Mouse (Mus musculus): ENCODE data around the gene Rel. TPM values are rescaled to one million over a fixed set of nuclear protein-coding genes. Genes with fewer than 3 reads are reported as not detected.

Gene Rel
- polyA plus RNA-seq, 1 experiment, result 1.5 TPM

GRCm38 (mm10) chr11:23725850-23726249, 44.9 kb downstream of the Rel start:
- no peak for TF ChIP-seq CTCF (IDR thresholded peaks at IDR 0.05; ENCODE audit: borderline replicate concordance, insufficient read depth, low read depth, low read length)
- no peak for TF ChIP-seq POLR2A (IDR thresholded peaks at IDR 0.05; ENCODE audit: borderline replicate concordance, insufficient read depth, low read length)
- H3K4me3 ChIP-seq (replicated peaks; ENCODE audit: insufficient read depth, low read depth, low read length), result no peak overlapping the region
- H3K27ac ChIP-seq (ENCODE audit: insufficient read depth, low read length), result no peak overlapping the region
- H3K27me3 ChIP-seq (ENCODE audit: control insufficient read depth, insufficient read depth, low read length), result no peaks in the 10 kb centered on the region
- H3K4me1 ChIP-seq (ENCODE audit: control insufficient read depth, insufficient read depth, low read length), result no peaks in the 10 kb centered on the region
- DNase-seq, result no peak
- WGBS, result 94% methylated on average over 2 of the region's 2 CpGs

- Histone ChIP-seq H3K27ac (ENCODE audit: insufficient read depth, low read length) (no peak overlapping the region), H3K4me1 (ENCODE audit: control insufficient read depth, insufficient read depth, low read length) (no peaks in the 10 kb centered on the region), H3K27me3 (ENCODE audit: control insufficient read depth, insufficient read depth, low read length) (no peaks in the 10 kb centered on the region), H3K4me3 (replicated peaks; ENCODE audit: insufficient read depth, low read depth, low read length) (no peak overlapping the region)
- WGBS, result 22% methylated on average over 2 of the region's 2 CpGs
- TF ChIP-seq POLR2A (IDR thresholded peaks at IDR 0.05; ENCODE audit: borderline replicate concordance, insufficient read depth, low read length), result no peak
- TF ChIP-seq CTCF (IDR thresholded peaks at IDR 0.05; ENCODE audit: borderline replicate concordance, insufficient read depth, low read depth, low read length), result no peak
- DNase-seq, result no peak
Measured at GRCm38 (mm10) chr11:23722326-23722725, 48.4 kb downstream of the Rel start.

DNA sequence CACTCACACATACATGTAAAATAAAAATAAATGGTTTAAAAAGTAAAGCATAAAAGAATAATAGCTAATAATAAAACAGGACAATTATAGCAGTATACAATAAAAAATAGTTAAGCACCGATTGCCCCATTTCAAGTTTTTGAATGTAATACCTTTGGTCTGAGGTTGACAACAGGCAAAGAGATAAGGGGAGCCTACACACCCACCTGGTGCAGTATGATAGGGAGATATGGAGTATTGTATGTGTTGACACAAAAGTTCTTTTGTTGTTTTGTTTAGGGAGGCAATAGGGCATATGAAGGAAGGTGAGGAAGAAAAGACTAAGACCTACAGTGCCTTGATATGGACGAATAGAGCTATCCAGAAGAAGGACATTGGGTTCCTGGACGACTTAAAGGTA, 50.9 kb downstream of the Rel start:
- Histone ChIP-seq H3K4me1 (ENCODE audit: control insufficient read depth, insufficient read depth, low read length) (no peaks in the 10 kb centered on the region), H3K27me3 (ENCODE audit: control insufficient read depth, insufficient read depth, low read length) (no peaks in the 10 kb centered on the region), H3K27ac (ENCODE audit: insufficient read depth, low read length) (no peak overlapping the region), H3K4me3 (replicated peaks; ENCODE audit: insufficient read depth, low read depth, low read length) (no peak overlapping the region)
- DNase-seq, result no peak
- TF ChIP-seq POLR2A (IDR thresholded peaks at IDR 0.05; ENCODE audit: borderline replicate concordance, insufficient read depth, low read length), result no peak
- TF ChIP-seq CTCF (IDR thresholded peaks at IDR 0.05; ENCODE audit: borderline replicate concordance, insufficient read depth, low read depth, low read length), result no peak
- 90% methylated on average over 3 of the region's 3 CpGs for WGBS

DNA sequence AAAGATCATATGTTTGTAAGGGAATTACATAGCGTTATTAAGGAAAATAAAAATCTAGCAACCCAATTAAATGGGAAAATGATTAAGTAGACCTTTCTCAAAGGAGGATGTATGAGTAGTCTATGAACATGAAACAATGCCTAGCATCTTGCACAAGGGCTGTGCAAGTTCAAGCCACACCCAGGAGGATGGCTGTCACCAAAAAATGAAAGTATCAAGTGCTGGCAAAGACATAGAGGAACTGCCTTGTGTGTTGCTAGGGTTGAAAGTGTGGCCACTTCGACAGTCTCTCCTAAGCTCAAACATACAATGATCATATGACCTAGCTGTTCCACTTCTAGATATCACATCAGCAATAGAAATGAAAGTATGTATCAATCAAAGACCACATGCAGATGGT, 51.9 kb downstream of the Rel start:
- no peaks in the 10 kb centered on the region for H3K4me1 ChIP-seq (ENCODE audit: control insufficient read depth, insufficient read depth, low read length)
- TF ChIP-seq POLR2A (IDR thresholded peaks at IDR 0.05; ENCODE audit: borderline replicate concordance, insufficient read depth, low read length) (no peak), CTCF (IDR thresholded peaks at IDR 0.05; ENCODE audit: borderline replicate concordance, insufficient read depth, low read depth, low read length) (no peak)
- no peak overlapping the region for H3K4me3 ChIP-seq (replicated peaks; ENCODE audit: insufficient read depth, low read depth, low read length)
- no peaks in the 10 kb centered on the region for H3K27me3 ChIP-seq (ENCODE audit: control insufficient read depth, insufficient read depth, low read length)
- WGBS, result 94% methylated on average over 2 of the region's 2 CpGs
- no peak for DNase-seq
- no peak overlapping the region for H3K27ac ChIP-seq (ENCODE audit: insufficient read depth, low read length)

DNA sequence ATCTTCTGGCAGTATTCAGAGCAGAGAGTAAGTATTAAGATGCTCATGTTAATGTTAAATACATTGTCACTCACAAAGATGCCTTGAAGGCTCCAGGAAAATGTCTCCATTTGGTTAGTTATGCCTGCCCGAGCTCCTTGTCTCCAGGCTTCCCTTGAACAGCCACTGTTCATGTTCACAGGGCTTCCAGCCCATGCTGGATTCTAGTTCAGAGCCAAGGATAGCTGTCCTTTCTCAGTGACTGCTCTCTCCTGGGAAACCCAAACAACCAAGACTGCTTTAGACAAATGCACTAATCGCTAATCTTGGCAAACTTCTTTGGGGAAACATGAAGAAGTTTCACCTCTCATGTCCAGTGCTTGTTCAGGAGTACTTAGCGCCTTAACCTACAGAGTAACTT, 58.5 kb downstream of the Rel start:
- TF ChIP-seq CTCF (IDR thresholded peaks at IDR 0.05; ENCODE audit: borderline replicate concordance, insufficient read depth, low read depth, low read length), result no peak
- TF ChIP-seq POLR2A (IDR thresholded peaks at IDR 0.05; ENCODE audit: borderline replicate concordance, insufficient read depth, low read length), result no peak
- Histone ChIP-seq H3K27ac (ENCODE audit: insufficient read depth, low read length) (no peak overlapping the region), H3K27me3 (ENCODE audit: control insufficient read depth, insufficient read depth, low read length) (no peaks in the 10 kb centered on the region), H3K4me3 (replicated peaks; ENCODE audit: insufficient read depth, low read depth, low read length) (no peak overlapping the region), H3K4me1 (ENCODE audit: control insufficient read depth, insufficient read depth, low read length) (no peaks in the 10 kb centered on the region)
- no peak for DNase-seq
- 73% methylated on average over 3 of the region's 3 CpGs for WGBS

- Histone ChIP-seq H3K27me3 (ENCODE audit: control insufficient read depth, insufficient read depth, low read length) (no peaks in the 10 kb centered on the region), H3K4me3 (replicated peaks; ENCODE audit: insufficient read depth, low read depth, low read length) (no peak overlapping the region), H3K27ac (ENCODE audit: insufficient read depth, low read length) (no peak overlapping the region), H3K4me1 (ENCODE audit: control insufficient read depth, insufficient read depth, low read length) (no peaks in the 10 kb centered on the region)
- no peak for DNase-seq
- no peak for TF ChIP-seq POLR2A (IDR thresholded peaks at IDR 0.05; ENCODE audit: borderline replicate concordance, insufficient read depth, low read length)
- no peak for TF ChIP-seq CTCF (IDR thresholded peaks at IDR 0.05; ENCODE audit: borderline replicate concordance, insufficient read depth, low read depth, low read length)
- 91% methylated on average over 7 of the region's 7 CpGs for WGBS
Measured at GRCm38 (mm10) chr11:23704604-23705294, 66.0 kb downstream of the Rel start.

GRCm38 (mm10) chr11:23701831-23702230, 68.9 kb downstream of the Rel start:
- TF ChIP-seq CTCF (IDR thresholded peaks at IDR 0.05; ENCODE audit: borderline replicate concordance, insufficient read depth, low read depth, low read length), result no peak
- no peak for TF ChIP-seq POLR2A (IDR thresholded peaks at IDR 0.05; ENCODE audit: borderline replicate concordance, insufficient read depth, low read length)
- H3K27me3 ChIP-seq (ENCODE audit: control insufficient read depth, insufficient read depth, low read length), result no peaks in the 10 kb centered on the region
- H3K27ac ChIP-seq (ENCODE audit: insufficient read depth, low read length), result no peak overlapping the region
- H3K4me3 ChIP-seq (replicated peaks; ENCODE audit: insufficient read depth, low read depth, low read length), result no peak overlapping the region
- H3K4me1 ChIP-seq (ENCODE audit: control insufficient read depth, insufficient read depth, low read length), result no peaks in the 10 kb centered on the region
- 96% methylated on average over 3 of the region's 3 CpGs for WGBS
- DNase-seq, result no peak

DNA sequence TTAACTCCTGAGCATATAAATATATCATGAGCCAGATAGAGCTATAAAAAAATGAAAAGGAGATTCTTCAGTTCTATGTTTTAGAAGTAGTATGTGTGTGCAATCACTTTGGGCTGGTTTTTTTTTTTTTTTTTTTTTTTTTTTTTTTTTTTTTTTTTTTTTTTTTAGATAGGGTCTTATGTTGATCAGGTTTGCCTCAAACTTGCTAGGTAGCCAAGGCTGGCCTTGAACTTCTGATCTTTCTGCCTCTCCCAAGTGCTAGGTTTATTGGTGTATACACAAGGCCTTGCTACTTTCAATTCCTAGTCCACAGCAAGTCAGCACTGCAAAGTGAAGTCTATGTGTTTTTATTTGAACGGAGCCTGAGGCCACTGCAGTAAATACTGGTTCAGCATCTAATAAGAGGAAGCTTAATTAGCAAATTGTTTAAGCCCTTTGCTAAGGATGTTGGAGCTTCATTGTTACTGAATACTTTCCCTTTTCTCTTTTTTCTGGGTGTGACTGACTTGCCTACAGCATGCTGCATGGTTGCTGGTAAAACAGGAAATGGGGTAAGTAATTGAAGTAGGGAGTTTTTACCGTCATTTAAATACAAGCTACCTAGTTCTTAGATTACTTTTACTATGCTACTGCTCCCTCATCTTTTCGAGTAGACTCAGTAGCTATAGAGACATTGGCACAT, 71.2 kb downstream of the Rel start:
- WGBS, result 66% methylated on average over 3 of the region's 3 CpGs
- H3K4me3 ChIP-seq (replicated peaks; ENCODE audit: insufficient read depth, low read depth, low read length), result no peak overlapping the region
- no peak for TF ChIP-seq POLR2A (IDR thresholded peaks at IDR 0.05; ENCODE audit: borderline replicate concordance, insufficient read depth, low read length)
- TF ChIP-seq CTCF (IDR thresholded peaks at IDR 0.05; ENCODE audit: borderline replicate concordance, insufficient read depth, low read depth, low read length), result no peak
- no peak overlapping the region for H3K27ac ChIP-seq (ENCODE audit: insufficient read depth, low read length)
- no peaks in the 10 kb centered on the region for H3K4me1 ChIP-seq (ENCODE audit: control insufficient read depth, insufficient read depth, low read length)
- H3K27me3 ChIP-seq (ENCODE audit: control insufficient read depth, insufficient read depth, low read length), result no peaks in the 10 kb centered on the region
- no peak for DNase-seq

All from cerebellum, adult 2 months (tissue).